Mouse (Mus musculus) megakaryocyte, embryonic 14.5 days (primary cell): Measurements from ENCODE around the gene Cnot1. TPM values are rescaled to one million over a fixed set of nuclear protein-coding genes. Genes with fewer than 3 reads are reported as not detected.

ENCODE experiments used
- H3K27me3 ChIP-seq: replicated peaks from 2 replicates; pipeline ENCODE3; 2012; ENCODE audit warnings: inconsistent platforms
- H3K36me3 ChIP-seq: replicated peaks from 2 replicates; pipeline ENCODE3; 2012; ENCODE audit warnings: low read length, inconsistent platforms, mixed read lengths
- H3K4me1 ChIP-seq: 2 replicates; pipeline ENCODE4 v1.6.1; 2012; ENCODE audit warnings: inconsistent platforms
- H3K4me3 ChIP-seq: replicated peaks from 2 replicates; pipeline ENCODE3; 2012; ENCODE audit warnings: moderate library complexity, mild to moderate bottlenecking, inconsistent platforms
- H3K9me3 ChIP-seq: 2 replicates; pipeline ENCODE4 v1.6.1; 2012; ENCODE audit warnings: inconsistent platforms
- FLI1 ChIP-seq: IDR thresholded peaks from 2 replicates; pipeline ENCODE4 v1.6.1; 2012; ENCODE audit warnings: low read length, inconsistent platforms, mixed read lengths
- GATA1 ChIP-seq: IDR thresholded peaks from 3 replicates; pipeline ENCODE4 v1.6.1; 2012; ENCODE audit warnings: mixed read lengths, low read length, inconsistent platforms, borderline replicate concordance
- polyA plus RNA-seq: library from polyadenylated mRNA; stranded (reverse); fragments of >175 nt; gene quantifications from 2 replicates; pipeline ENCODE4 v1.2.3, GENCODE M21; 2012; ENCODE audit warnings: low replicate concordance; ENCODE audit not compliant: insufficient read depth

Cnot1 gene
- polyA plus RNA-seq, 1 experiment, result 2.1 TPM

GRCm38 (mm10) chr8:95713100-95714010, 93.9 kb downstream of the Cnot1 start:
- Histone ChIP-seq H3K4me1 (peaks cover 79% of the 10 kb centered on the region), H3K9me3 (no peaks in the 10 kb centered on the region), H3K4me3 (peak overlapping the region; percentile 47), H3K27me3 (peaks cover 11% of the 10 kb centered on the region), H3K36me3 (peaks cover 58% of the 10 kb centered on the region)
- TF ChIP-seq GATA1 (no peak), FLI1 (no peak)

DNA sequence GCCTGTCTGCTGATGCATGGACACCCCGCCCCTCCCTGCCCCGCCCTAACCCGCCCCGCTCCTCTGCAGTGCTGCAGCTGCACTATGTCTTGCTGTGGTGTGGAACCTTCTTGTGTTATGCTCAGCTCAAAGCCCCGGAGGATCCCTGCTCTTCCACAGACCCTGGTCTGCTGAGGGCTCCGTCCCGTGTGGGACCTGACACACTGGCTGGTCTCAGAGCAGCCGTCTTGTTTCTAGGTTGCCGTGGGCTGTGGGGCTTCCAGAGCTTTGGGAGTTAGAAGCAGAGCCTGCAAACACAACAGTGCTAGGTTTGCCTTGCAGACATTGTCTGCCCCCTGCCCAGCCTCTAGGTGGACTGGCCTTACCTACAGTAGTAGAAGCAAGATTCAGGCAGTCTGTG, 94.9 kb downstream of the Cnot1 start:
- TF ChIP-seq GATA1 (no peak), FLI1 (no peak)

DNA sequence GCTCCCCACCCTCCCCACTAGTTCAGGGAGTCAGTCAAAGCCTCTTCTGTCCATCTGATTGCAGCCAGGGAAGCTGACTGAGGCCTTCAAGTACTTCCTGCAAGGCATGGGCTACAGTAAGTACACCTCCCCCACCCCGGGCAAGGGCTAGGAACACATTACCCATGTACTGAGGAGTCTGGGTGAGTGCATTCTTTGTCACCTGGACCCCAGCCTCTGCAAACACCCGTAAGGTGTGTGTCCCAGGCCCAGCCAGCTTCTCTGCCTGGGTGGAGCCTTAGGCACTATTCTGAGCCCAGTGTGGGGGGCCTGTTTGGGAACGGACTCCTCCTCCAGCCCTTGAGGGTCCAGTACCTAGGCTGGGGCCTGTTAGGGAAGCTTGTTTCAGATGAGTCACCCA, 96.2 kb downstream of the Cnot1 start:
- Histone ChIP-seq H3K9me3 (no peaks in the 10 kb centered on the region), H3K4me3 (no peak overlapping the region), H3K27me3 (peaks cover 24% of the 10 kb centered on the region), H3K4me1 (peaks cover 63% of the 10 kb centered on the region), H3K36me3 (peaks cover 56% of the 10 kb centered on the region)
- TF ChIP-seq FLI1 (no peak), GATA1 (no peak)

More for the DNA sequence above, 94.9 kb downstream of the Cnot1 start:
- no peak overlapping the region for H3K4me3 ChIP-seq
- no peaks in the 10 kb centered on the region for H3K9me3 ChIP-seq
- peaks cover 76% of the 10 kb centered on the region for H3K4me1 ChIP-seq
- H3K27me3 ChIP-seq, result peaks cover 13% of the 10 kb centered on the region
- H3K36me3 ChIP-seq, result peaks cover 53% of the 10 kb centered on the region

DNA sequence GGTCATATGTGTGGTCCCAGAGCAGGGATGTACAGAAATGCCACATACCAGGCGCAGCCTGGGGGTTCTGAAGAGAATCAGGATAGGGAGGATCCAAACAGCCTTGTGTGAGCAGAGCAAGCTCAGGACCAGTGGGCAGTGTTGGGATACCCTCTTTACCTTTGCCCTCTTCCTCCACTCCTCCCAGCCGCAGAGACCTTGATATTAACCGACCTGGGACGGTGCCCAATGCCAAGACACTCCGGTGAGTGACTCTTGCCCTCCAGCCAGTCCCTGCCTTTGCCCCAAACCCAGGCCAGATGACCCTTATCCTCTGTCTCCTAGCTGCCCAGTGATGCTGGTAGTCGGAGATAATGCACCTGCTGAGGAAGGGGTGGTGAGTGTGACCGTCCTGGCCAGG, 97.7 kb downstream of the Cnot1 start:
- H3K9me3 ChIP-seq, result no peaks in the 10 kb centered on the region
- no peak overlapping the region for H3K4me3 ChIP-seq
- H3K27me3 ChIP-seq, result peaks cover 34% of the 10 kb centered on the region
- H3K4me1 ChIP-seq, result peaks cover 58% of the 10 kb centered on the region
- H3K36me3 ChIP-seq, result peaks cover 58% of the 10 kb centered on the region
- TF ChIP-seq FLI1, result no peak
- no peak for TF ChIP-seq GATA1

DNA sequence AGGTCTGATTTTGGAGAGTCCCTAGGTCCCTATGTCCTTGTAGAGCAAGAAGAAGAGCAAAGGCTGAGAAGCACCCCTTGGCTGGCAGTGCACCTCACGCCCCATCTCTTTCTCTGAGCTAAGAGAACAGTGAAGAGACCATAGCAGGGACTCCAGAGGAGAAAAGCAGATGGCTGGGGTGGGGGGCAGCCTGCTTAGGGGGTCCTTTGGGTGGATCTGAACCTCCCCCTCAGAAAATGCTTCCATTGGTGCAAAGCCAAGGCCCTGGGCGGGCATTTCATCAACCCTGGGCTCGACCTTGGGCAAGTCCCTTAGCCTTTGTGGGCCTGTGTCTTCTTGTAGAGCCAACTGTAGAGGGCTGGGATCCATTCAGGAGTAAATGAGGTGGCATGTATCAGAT, 102.7 kb downstream of the Cnot1 start:
- Histone ChIP-seq H3K4me1 (peaks cover 61% of the 10 kb centered on the region), H3K27me3 (peaks cover 77% of the 10 kb centered on the region), H3K4me3 (no peak overlapping the region), H3K36me3 (peaks cover 30% of the 10 kb centered on the region), H3K9me3 (no peaks in the 10 kb centered on the region)
- no peak for TF ChIP-seq FLI1
- TF ChIP-seq GATA1, result no peak

DNA sequence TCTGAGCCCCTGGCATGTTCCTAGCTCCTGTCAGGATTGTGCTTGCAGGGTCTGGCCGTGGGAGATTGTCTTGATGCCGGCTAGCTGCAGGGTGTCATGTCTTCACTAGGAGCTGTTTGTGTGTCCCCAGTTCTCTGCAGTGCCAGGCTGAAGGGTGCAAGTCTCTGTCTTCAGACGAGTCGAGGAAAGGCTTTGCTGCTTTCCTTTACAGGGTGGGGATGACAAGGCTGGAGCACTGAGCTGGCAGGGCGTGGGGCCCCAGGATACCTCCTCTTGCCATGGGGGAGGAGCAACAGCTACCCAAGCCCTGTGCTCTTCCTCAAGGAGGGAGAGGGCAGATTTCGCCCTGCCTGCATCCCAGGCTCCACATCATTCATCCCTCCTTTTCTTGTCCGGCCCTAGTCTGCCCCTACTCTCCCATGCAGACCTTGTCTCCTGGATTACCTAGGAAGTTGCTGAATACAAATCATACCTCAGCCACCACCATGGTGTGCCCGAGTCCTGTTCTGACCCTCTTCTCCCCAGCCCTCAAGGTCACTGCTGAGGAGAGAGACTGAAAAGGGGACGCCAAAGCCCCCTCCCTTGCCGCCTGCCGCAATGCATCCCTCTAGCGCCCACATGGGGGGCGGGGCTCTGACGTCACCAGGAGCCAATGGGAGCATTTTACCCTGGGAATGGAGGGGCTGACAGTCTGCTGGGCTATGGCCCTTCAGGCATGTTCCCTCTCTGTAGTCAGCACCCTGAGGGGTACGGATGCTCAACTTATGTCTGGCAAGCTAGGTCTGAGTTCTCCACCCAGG, 103.6 kb downstream of the Cnot1 start:
- peaks cover 22% of the 10 kb centered on the region for H3K36me3 ChIP-seq
- peak overlapping the region; percentile 91 for H3K4me3 ChIP-seq
- H3K4me1 ChIP-seq, result peaks cover 68% of the 10 kb centered on the region
- H3K9me3 ChIP-seq, result no peaks in the 10 kb centered on the region
- TF ChIP-seq GATA1 (no peak), FLI1 (no peak)
- H3K27me3 ChIP-seq, result peaks cover 78% of the 10 kb centered on the region

GRCm38 (mm10) chr8:95702480-95703446, 104.5 kb downstream of the Cnot1 start:
- H3K4me3 ChIP-seq, result peak overlapping the region; percentile 91
- peaks cover 77% of the 10 kb centered on the region for H3K27me3 ChIP-seq
- TF ChIP-seq GATA1 (no peak), FLI1 (no peak)
- H3K36me3 ChIP-seq, result peaks cover 19% of the 10 kb centered on the region
- peaks cover 75% of the 10 kb centered on the region for H3K4me1 ChIP-seq
- H3K9me3 ChIP-seq, result no peaks in the 10 kb centered on the region

DNA sequence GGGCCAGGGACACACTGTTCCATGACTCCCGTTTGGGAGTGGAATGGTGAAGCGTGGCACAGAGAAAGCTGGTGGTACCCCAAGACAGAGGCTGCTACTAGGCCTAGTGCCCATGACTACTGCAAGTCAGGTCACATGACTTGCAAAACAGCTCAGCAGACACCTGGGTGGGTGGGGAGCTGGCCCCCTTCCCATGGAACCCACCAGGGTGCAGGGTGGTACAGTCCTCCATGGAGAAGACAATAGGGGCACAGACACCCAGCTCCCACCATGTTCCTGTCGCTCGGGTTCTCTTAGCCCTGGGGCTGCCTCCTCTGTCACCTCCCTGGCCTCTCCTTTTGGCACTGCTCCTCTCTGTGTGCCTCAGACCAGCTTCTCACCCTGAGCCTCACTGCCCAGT, 105.5 kb downstream of the Cnot1 start:
- no peak for TF ChIP-seq FLI1
- no peak for TF ChIP-seq GATA1
- peaks cover 78% of the 10 kb centered on the region for H3K27me3 ChIP-seq

GRCm38 (mm10) chr8:95700282-95700681, 107.0 kb downstream of the Cnot1 start:
- TF ChIP-seq GATA1 (no peak), FLI1 (no peak)
- peaks cover 81% of the 10 kb centered on the region for H3K4me1 ChIP-seq
- peak overlapping the region; percentile 33 for H3K4me3 ChIP-seq
- H3K27me3 ChIP-seq, result peaks cover 79% of the 10 kb centered on the region
- H3K36me3 ChIP-seq, result no peaks in the 10 kb centered on the region
- H3K9me3 ChIP-seq, result no peaks in the 10 kb centered on the region

More for the DNA sequence above, 105.5 kb downstream of the Cnot1 start:
- H3K4me3 ChIP-seq, result no peak overlapping the region
- H3K36me3 ChIP-seq, result peaks cover 9% of the 10 kb centered on the region
- peaks cover 84% of the 10 kb centered on the region for H3K4me1 ChIP-seq
- H3K9me3 ChIP-seq, result no peaks in the 10 kb centered on the region
